Mouse (Mus musculus) c-Kit-positive CD71-positive TER-119-positive erythroid progenitor cells, embryonic 14.5 days (primary cell): ENCODE results near the gene Rhbdd1.

Experiments used
- DNase-seq: peaks from one replicate; pipeline ENCODE4 v3.0.0-alpha.2; 2013; ENCODE audit warnings: low spot score

Gene Rhbdd1

DNA sequence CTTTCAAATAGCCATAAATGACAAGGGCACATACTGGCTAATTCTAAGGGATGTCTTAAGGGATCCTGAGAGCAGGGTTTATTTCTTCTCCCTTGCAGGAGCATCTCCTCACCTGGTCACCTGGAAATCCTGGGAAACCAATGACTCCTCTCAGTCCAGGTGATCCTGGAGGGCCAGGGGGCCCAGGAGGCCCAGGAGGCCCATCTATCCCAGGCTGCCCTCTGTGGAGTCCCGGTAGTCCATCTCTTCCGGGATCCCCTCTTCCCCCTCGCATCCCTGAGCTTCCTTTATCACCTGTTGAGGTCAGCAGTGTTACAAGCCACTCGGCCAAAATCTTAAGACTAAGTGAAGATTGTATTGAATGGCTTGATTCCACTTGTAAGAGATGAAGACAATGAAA, 170.1 kb downstream of the Rhbdd1 start:
- DNase-seq = no peak

- no peak for DNase-seq
These were observed 175.7 kb downstream of the Rhbdd1 start for GRCm38 (mm10) chr1:82491954-82492353.
